ENCODE assay signal across 18 mouse cellular contexts in the genomic region with DNA sequence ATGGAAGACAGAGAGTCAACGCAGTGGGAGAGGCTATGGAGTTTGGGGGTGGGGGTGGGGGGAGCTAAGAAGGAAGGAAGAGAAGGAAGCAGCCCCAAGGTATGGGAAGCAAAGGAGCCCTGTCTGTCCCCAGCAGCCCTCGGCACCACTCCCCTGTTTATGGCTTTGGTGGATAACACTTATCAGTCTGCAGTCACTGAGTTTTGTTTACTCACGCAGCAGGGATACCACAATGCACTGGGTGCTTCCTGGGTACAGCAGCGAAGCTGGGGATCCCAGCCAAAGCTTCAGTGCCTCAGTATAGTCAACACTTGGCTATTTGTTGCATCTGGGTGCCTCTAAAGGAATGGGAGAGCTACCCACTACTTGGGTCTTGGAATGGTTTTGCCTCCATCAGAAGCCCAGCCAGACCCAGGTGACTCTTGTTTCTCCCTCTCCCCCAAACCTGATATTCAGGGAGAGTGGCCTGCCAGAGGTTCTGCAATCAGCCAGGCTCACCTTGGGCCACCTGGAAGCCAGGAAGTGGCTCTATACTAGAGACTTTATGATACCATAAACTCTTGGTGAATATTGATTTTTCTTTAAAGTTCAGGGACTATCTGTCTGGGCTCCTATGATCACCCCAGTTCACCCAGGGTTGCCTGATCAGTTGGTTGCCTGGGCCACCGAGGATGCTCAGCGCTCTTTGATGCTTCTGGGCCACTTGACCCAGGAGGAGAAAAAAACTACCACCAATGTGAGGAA.
A peak's percentile ranks its signal among the peaks of the same experiment; 100 is the strongest.
DNase-seq lines count a peak whose midpoint lies in the region; ATAC-seq and TF ChIP-seq lines count a peak whose summit lies in the region.
"Had no signal": no experiment of that assay in that cellular context is flagged by ENCODE, and none has a peak within 500 bp of the region (broad histone marks: within the 10 kb centered on the region; RNA-seq: fewer than 3 reads in every experiment).

No protein-coding gene starts in this region.

- H3K27ac ChIP-seq in liver, adult 2 months (replicated peaks; ENCODE audit: insufficient read depth, low read depth, low read length) = no peak overlapping the region
- H3K27ac ChIP-seq in liver, postnatal 0 days (ENCODE audit: low read depth) = no peak overlapping the region
- H3K27ac ChIP-seq in intestine, embryonic 15.5 days = no peak overlapping the region
- no peak overlapping the region for H3K27ac ChIP-seq in stomach, embryonic 15.5 days
- H3K27ac ChIP-seq in forebrain, embryonic 10.5 days = no peak overlapping the region
- H3K27ac ChIP-seq in kidney, embryonic 15.5 days = no peak overlapping the region
- H3K27ac ChIP-seq: embryonic facial prominence, embryonic 15.5 days; forebrain, embryonic 12.5 days; heart, embryonic 10.5 days; hindbrain, embryonic 15.5 days had no signal

- H3K79me2 ChIP-seq in liver, adult 2 months (ENCODE audit: control insufficient read depth, insufficient read depth, low read length) = no peaks in the 10 kb centered on the region

- H3K9me3 ChIP-seq in liver, postnatal 0 days (ENCODE audit: low read length) = no peaks in the 10 kb centered on the region
- H3K9me3 ChIP-seq in intestine, embryonic 15.5 days = no peaks in the 10 kb centered on the region
- H3K9me3 ChIP-seq in stomach, embryonic 15.5 days = no peaks in the 10 kb centered on the region
- H3K9me3 ChIP-seq in forebrain, embryonic 10.5 days = no peaks in the 10 kb centered on the region
- H3K9me3 ChIP-seq in kidney, embryonic 15.5 days (replicated peaks) = no peaks in the 10 kb centered on the region
- H3K9me3 ChIP-seq: embryonic facial prominence, embryonic 15.5 days; forebrain, embryonic 12.5 days; heart, embryonic 10.5 days; hindbrain, embryonic 15.5 days had no signal

- no peak for TF ChIP-seq EP300 in liver, postnatal 0 days (IDR thresholded peaks at IDR 0.05; ENCODE audit: low read depth)

- DNase-seq in liver, adult 2 months (ENCODE audit: extremely low read depth, low read depth, low spot score) = peak; percentile 17
- DNase-seq in liver, postnatal 0 days = no peak
- peak; percentile 65 for DNase-seq in large intestine, adult 2 months (ENCODE audit: low read depth, low spot score)
- DNase-seq in forebrain, embryonic 10.5 days (ENCODE audit: extremely low spot score, low spot score) = no peak
- no peak for DNase-seq in cerebellum, adult 11 months
- DNase-seq: adrenal gland, adult 8-10 months; cerebellum, adult 8-10 months; cerebellum, postnatal 14 days; embryo, embryonic 11 days; forebrain, postnatal 0 days; gastrocnemius, postnatal 14 days had no signal

- no peak overlapping the region for H3K4me3 ChIP-seq in liver, adult 2 months (ENCODE audit: insufficient read depth, low read depth, low read length)
- H3K4me3 ChIP-seq in liver, postnatal 0 days (ENCODE audit: low read depth, low read length) = no peak overlapping the region
- no peak overlapping the region for H3K4me3 ChIP-seq in intestine, embryonic 15.5 days (replicated peaks)
- H3K4me3 ChIP-seq in stomach, embryonic 15.5 days (replicated peaks) = no peak overlapping the region
- no peak overlapping the region for H3K4me3 ChIP-seq in forebrain, embryonic 10.5 days
- no peak overlapping the region for H3K4me3 ChIP-seq in kidney, embryonic 15.5 days (replicated peaks)
- H3K4me3 ChIP-seq: embryonic facial prominence, embryonic 15.5 days; forebrain, embryonic 12.5 days; heart, embryonic 10.5 days; hindbrain, embryonic 15.5 days had no signal

- H3K27me3 ChIP-seq in liver, adult 2 months (ENCODE audit: control insufficient read depth, insufficient read depth, low read length) = no peaks in the 10 kb centered on the region
- H3K27me3 ChIP-seq in liver, postnatal 0 days (ENCODE audit: insufficient read depth, low read length) = no peaks in the 10 kb centered on the region
- 0 out of 2 replicates have a peak, but pooled peaks cover 4% of the 10 kb centered on the region for H3K27me3 ChIP-seq in intestine, embryonic 15.5 days (replicated peaks)
- no peaks in the 10 kb centered on the region for H3K27me3 ChIP-seq in stomach, embryonic 15.5 days (replicated peaks)
- peaks cover 43% of the 10 kb centered on the region for H3K27me3 ChIP-seq in forebrain, embryonic 10.5 days (ENCODE audit: poor library complexity, severe bottlenecking)
- peaks cover 9% of the 10 kb centered on the region for H3K27me3 ChIP-seq in kidney, embryonic 15.5 days
- H3K27me3 ChIP-seq: embryonic facial prominence, embryonic 15.5 days had no signal

- H3K36me3 ChIP-seq in liver, adult 2 months (ENCODE audit: control insufficient read depth, insufficient read depth, low read length) = no peaks in the 10 kb centered on the region
- H3K36me3 ChIP-seq in liver, postnatal 0 days (replicated peaks; ENCODE audit: insufficient read depth, low read length) = no peaks in the 10 kb centered on the region
- H3K36me3 ChIP-seq in intestine, embryonic 15.5 days = no peaks in the 10 kb centered on the region
- H3K36me3 ChIP-seq in stomach, embryonic 15.5 days = no peaks in the 10 kb centered on the region
- no peaks in the 10 kb centered on the region for H3K36me3 ChIP-seq in forebrain, embryonic 10.5 days (replicated peaks)
- no peaks in the 10 kb centered on the region for H3K36me3 ChIP-seq in kidney, embryonic 15.5 days
- H3K36me3 ChIP-seq: embryonic facial prominence, embryonic 15.5 days; forebrain, embryonic 12.5 days; heart, embryonic 10.5 days; hindbrain, embryonic 15.5 days had no signal

- no peak for TF ChIP-seq CTCF in liver, adult 2 months (IDR thresholded peaks at IDR 0.05; ENCODE audit: low read depth, low read length)
- TF ChIP-seq CTCF in liver, postnatal 0 days (IDR thresholded peaks at IDR 0.05; ENCODE audit: low read depth) = no peak

- H3K4me2 ChIP-seq in liver, postnatal 0 days (ENCODE audit: low read depth, low read length) = no peak overlapping the region
- H3K4me2 ChIP-seq in intestine, embryonic 15.5 days (replicated peaks) = peak overlapping the region; percentile 33
- no peak overlapping the region for H3K4me2 ChIP-seq in stomach, embryonic 15.5 days
- H3K4me2 ChIP-seq in kidney, embryonic 15.5 days = no peak overlapping the region
- H3K4me2 ChIP-seq: embryonic facial prominence, embryonic 15.5 days; forebrain, embryonic 12.5 days; hindbrain, embryonic 15.5 days had no signal

- TF ChIP-seq POLR2A in liver, adult 2 months (IDR thresholded peaks at IDR 0.05; ENCODE audit: extremely low read depth, insufficient read depth, low read length) = no peak

- ATAC-seq in liver, postnatal 0 days = no peak
- ATAC-seq in intestine, embryonic 15.5 days = peak; percentile 85
- ATAC-seq in stomach, embryonic 15.5 days (ENCODE audit: insufficient read depth, low FRiP score, low read depth) = peak; percentile 21; the same call in 1 of the 2 replicates
- no peak for ATAC-seq in kidney, embryonic 15.5 days (replicated peaks; ENCODE audit: low FRiP score)
- ATAC-seq: forebrain, postnatal 0 days had no signal

- no peak overlapping the region for H3K9ac ChIP-seq in liver, adult 2 months (ENCODE audit: low read depth, low read length)
- no peak overlapping the region for H3K9ac ChIP-seq in liver, postnatal 0 days (replicated peaks)
- H3K9ac ChIP-seq in intestine, embryonic 15.5 days = no peak overlapping the region
- no peak overlapping the region for H3K9ac ChIP-seq in stomach, embryonic 15.5 days
- H3K9ac ChIP-seq in kidney, embryonic 15.5 days = no peak overlapping the region
- H3K9ac ChIP-seq: embryonic facial prominence, embryonic 15.5 days; forebrain, embryonic 12.5 days; forebrain, postnatal 0 days; hindbrain, embryonic 15.5 days had no signal

- 49% methylated on average over 6 of the region's 6 CpGs for WGBS in liver, adult 2 months
- WGBS in liver, postnatal 0 days (ENCODE audit: insufficient replicate concordance) = 36% methylated on average over 6 of the region's 6 CpGs
- 35% methylated on average over 6 of the region's 6 CpGs for WGBS in intestine, embryonic 15.5 days
- 23% methylated on average over 6 of the region's 6 CpGs for WGBS in large intestine, adult 2 months
- 58% methylated on average over 6 of the region's 6 CpGs for WGBS in stomach, embryonic 15.5 days
- 71% methylated on average over 6 of the region's 6 CpGs for WGBS in forebrain, embryonic 10.5 days
- 61% methylated on average over 6 of the region's 6 CpGs for WGBS in kidney, embryonic 15.5 days

- peaks cover 20% of the 10 kb centered on the region for H3K4me1 ChIP-seq in liver, adult 2 months (ENCODE audit: control insufficient read depth, insufficient read depth, low read length)
- H3K4me1 ChIP-seq in liver, postnatal 0 days (ENCODE audit: insufficient read depth) = peaks cover 15% of the 10 kb centered on the region
- H3K4me1 ChIP-seq in intestine, embryonic 15.5 days (replicated peaks) = peaks cover 28% of the 10 kb centered on the region
- H3K4me1 ChIP-seq in stomach, embryonic 15.5 days = peaks cover 15% of the 10 kb centered on the region; the same call in 1 of the 2 replicates
- H3K4me1 ChIP-seq in forebrain, embryonic 10.5 days = peaks cover 24% of the 10 kb centered on the region
- peaks cover 21% of the 10 kb centered on the region for H3K4me1 ChIP-seq in kidney, embryonic 15.5 days

Comparison
In these comparisons a context has a peak if more than half of its experiments do, and no peak if none do; other contexts are left out.
1. DNase-seq: peak in liver, adult 2 months (single experiment) and large intestine, adult 2 months (single experiment); none in liver, postnatal 0 days (single experiment), forebrain, embryonic 10.5 days (single experiment) and cerebellum, adult 11 months (single experiment).
2. ATAC-seq: peak in intestine, embryonic 15.5 days (single experiment) and stomach, embryonic 15.5 days (single experiment); none in liver, postnatal 0 days (single experiment) and kidney, embryonic 15.5 days (single experiment).